Mouse (Mus musculus) spleen, postnatal 10 days (tissue): ENCODE data around the gene Pycr2.
"Not testable (repeated sequence)": the region's sequence is repeated elsewhere in the genome, so short reads cannot be mapped to it uniquely, and the experiment has no call there.

Source experiments
- DNase-seq, 2 experiments: peaks; one replicate each; pipeline ENCODE4 v3.0.0; 2021 to 2022; ENCODE audit warnings: low spot score in 2 of 2

Pycr2 gene

GRCm38 (mm10) chr1:180905307-180905706 is 1.2 kb downstream of the Pycr2 start:
- no peak for DNase-seq

- no peak for DNase-seq
These were observed 1.8 kb downstream of the Pycr2 start for GRCm38 (mm10) chr1:180905876-180906275.

- DNase-seq: peak in 1 of 2 experiments; percentile 56
These were observed 2.5 kb downstream of the Pycr2 start for GRCm38 (mm10) chr1:180906461-180907147.

- no peak for DNase-seq
These were observed 7.0 kb downstream of the Pycr2 start for GRCm38 (mm10) chr1:180911138-180911537.

DNA sequence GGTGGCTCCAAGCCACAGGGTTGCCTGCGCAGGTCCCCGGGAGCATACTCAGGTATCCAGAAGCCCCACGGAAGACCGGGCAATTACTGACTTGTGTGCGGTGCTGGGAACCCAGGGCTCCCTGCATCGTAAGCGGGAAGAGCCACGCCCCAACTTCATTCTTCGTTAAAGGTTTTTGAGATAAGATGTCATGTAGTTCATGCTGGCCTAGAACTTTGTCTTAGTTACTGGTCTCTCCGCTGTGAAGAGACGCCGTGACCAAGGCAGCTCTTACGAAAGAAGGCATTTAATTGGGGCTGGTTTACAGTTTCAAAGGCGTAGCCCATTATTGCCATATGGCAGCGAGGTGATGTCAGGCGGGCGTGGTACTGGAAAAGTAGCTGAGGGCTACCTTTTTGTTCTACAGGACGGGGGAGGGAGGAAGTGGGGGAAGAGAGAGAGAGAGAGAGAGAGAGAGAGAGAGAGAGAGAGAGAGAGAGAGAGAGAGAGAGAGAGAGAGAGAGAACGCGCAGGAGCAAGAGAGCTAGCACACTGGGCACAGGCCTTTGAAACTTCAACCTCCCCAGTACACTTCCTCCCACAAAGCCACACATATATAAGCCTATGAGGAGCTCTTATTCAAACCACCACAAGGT is 7.7 kb downstream of the Pycr2 start:
- peak in 1 of 2 experiments; percentile 42 for DNase-seq

GRCm38 (mm10) chr1:180912792-180913191 is 8.7 kb downstream of the Pycr2 start:
- no peak for DNase-seq

DNA sequence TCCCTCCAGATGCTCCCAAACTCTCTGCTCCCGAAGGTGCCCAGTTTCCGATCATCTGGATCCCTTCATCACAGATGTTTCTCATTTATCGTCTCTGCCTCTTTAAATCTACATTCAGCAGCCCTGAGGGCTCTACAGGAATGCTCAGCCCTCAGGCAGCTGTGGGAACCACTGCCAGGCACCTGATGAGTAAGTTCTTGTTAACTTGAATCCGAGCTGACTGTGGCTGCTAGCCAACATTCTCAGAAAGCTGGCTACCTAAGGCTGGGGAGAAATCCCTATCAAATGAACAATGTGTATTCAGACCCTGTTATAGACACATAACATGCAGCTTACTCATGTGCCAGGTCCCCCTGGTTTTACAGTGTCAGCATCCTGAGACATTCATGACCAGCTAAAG is 9.7 kb downstream of the Pycr2 start:
- DNase-seq: no peak

DNA sequence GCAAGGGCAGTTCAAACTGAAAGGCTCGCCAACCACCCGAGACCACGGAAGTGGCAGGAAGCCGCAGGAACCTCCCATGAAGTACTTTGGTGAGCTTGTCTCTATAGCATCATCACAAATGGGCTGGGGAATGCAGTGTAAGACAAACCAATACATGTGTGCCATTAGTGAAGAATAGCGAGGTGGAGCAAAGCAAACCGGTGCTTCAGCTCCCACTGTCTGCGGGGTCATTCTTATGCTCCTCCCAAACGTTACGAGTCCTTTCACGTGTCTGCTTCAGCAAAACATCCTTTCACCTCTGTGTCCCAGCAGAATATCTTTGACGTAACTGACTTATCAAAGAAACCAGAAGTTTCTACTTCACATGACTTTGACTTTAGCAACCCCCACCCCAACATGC is 12.3 kb downstream of the Pycr2 start:
- no peak for DNase-seq

DNA sequence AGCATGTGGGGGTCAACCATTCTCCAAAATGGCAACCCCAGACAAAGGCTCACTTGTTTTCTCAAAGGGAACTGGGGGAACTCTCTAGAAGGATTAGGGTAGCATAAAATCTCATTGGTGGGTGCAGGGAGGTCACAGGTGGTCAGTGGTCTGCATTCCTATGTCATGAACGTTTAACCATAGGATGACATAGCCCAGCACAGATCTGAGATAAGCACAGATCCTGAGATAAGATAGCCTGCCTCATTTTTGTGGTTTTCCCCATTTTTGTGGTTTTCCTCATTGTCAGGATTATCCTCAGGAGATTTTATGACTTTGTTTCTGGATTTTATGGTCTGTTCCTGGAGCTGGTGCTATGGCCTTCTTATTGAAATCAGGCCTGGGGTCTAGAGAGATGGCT is 13.0 kb downstream of the Pycr2 start:
- DNase-seq: no peak

- DNase-seq: peak in 1 of 2 experiments; percentile 66
These were observed 15.6 kb downstream of the Pycr2 start for GRCm38 (mm10) chr1:180919686-180920085.

DNA sequence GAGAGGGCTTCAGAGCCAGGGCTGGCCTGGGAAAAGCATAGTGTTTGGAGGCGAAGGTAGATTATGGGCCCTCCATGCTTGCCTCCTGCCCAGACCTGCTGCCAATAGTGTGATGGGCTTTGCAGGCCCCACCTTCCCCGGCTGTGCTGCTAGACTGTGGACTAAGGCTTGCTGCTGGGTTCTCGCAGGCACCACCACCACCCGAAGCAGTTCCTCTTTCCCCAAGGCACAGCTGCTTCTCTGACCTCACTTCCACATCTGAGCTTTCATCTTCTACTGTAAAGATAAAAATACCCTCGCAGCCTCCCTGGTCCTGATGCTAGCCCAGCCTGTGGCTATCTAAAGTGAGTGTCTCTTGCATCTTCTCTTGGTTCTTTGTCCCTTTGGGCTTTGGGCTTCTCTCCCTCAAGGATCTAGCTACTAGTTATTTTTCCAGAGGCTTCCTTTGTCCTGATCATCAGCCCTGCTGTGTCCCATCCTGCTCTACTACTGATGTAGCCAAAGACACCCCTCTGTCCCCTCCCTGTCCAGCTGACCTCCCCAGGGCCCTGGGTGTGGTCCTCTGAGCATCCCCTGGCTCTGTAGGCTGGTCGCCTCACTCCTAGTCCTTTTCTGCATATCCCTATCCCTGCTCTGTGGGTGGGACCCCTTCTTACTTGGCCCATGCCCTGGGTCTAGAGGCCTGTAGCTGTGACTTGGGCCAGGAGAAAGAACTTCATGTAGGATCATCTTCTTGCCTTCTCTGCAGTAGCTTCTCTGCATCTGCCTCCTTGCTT is 18.4 kb downstream of the Pycr2 start:
- DNase-seq: peak in 1 of 2 experiments; percentile 69

DNA sequence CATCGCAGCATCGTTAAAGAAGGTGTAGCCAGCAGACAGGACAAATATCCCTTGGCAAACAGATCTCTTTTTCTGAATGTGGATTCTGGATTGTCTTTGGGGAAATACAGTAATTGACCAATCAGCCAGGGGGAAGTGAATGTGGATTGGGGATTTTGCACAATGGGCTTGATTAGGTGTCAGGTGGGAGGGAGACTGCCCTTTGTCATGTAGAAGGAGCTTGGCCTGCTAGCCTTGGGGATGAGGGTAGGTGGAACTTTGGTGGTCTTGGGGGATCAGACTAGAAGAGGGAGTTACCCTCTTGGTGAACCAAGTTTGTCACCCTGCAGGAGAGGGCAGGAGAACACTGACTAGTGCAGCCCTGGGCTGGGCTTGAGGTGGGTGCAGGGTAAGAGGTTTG is 20.6 kb downstream of the Pycr2 start:
- DNase-seq: no peak

- DNase-seq: no peak
These were observed 22.2 kb downstream of the Pycr2 start for GRCm38 (mm10) chr1:180926286-180926685.

DNA sequence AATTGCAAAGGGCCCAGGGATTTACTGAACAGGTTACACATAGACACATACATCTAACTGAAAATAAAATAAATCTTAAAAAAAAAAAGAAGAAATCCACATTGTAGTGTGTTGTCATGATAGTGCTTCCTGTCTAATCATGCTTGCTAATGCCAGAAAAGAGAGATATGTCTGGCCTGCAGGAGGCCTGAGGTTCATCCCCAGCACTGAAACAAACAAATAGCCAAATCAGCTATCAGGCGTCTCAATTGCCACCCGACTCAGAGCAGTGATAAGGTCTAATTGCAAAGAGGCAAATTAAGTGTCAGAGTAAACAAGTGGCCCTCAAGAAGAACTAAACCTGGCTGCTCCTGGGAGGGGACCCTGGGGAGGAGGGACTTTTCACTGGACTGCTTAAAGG is 25.5 kb downstream of the Pycr2 start:
- no peak for DNase-seq

DNA sequence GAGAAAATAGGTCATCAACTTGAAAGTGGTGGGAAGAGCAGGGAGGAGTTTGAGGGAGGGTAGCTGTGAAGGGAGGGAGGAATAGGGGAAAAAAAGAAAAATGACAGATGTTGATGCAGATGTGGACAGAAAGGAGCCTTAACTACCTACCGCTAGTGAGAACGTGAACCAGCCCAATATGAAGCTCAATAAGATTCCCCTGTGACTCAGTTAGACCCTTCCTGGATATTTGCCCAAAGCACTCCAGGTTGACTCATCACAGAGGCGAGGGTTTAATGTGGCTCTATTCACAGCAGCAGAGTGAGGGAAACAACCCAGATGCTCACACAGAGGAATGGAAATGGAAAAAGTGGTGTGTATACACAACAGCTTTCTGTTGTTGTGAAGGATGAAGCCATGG is 27.0 kb downstream of the Pycr2 start:
- no peak for DNase-seq

DNA sequence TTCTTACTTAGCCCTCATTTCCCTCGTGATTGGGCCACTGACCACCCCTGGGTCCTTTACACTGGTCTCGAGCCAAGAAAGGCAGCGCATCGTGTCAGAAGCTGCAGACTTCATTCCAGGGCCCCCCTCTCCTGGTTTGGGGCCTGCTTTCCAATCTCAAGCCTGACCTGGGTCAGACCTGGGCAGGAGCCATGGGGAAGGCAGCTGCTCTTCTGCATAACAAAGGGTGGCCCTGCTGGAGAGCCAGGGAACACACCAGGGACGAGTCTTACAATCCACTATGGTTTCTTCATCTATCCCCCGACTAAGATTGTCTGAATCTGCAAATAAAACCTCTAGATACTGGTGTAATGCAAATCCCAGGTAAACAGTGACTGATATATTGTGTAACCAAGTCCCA is 29.6 kb downstream of the Pycr2 start:
- no peak for DNase-seq

DNA sequence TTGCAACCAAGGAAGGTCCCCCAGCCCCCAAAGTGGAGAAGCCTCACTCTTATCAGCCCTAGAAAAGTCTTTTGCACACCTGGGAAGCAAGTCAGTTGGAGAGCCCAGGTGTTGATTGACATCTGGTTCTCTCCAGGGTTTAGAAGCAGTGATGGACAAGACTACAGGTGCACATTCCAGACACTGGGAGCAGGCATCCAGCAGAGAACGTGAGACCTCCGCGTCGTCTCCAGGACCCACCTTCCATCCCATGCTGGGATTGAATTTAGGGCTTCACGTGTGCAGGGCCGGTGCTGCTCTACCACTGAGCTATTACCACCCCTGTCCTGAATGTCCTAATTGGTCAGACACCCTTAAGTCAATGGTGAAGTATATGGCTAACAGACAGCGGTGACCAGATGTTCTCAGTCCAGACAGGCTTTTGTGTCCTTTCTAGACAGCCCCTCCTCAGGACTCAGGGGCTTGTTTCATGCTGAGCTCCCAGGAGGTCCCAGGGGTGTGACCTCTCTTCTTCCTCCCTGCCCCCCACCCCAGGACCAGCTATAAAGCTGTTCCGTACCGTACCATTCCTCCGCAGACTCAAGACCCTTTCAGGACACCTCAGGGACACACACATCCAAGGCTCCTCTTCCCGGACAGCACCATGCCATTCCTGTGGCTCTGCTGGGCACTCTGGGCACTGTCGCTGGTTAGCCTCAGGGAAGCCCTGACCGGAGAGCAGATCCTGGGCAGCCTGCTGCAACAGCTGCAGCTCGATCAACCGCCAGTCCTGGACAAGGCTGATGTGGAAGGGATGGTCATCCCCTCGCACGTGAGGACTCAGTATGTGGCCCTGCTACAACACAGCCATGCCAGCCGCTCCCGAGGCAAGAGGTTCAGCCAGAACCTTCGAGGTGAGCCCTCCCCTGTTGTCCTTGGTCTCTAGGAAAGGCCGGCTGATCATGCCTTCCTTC is 30.6 kb downstream of the Pycr2 start, which contains the start of gene Lefty1:
TSS of gene Lefty1 (plus strand) at position 556 of the 953 bp plus-strand sequence.
- DNase-seq: no peak

GRCm38 (mm10) chr1:180936610-180937398 is 32.7 kb downstream of the Pycr2 start:
- DNase-seq: peak in 1 of 2 experiments; percentile 63

DNA sequence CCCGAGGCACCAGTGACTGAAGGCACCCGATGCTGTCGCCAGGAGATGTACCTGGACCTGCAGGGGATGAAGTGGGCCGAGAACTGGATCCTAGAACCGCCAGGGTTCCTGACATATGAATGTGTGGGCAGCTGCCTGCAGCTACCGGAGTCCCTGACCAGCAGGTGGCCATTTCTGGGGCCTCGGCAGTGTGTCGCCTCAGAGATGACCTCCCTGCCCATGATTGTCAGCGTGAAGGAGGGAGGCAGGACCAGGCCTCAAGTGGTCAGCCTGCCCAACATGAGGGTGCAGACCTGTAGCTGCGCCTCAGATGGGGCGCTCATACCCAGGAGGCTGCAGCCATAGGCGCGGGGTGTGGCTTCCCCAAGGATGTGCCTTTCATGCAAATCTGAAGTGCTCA is 33.5 kb downstream of the Pycr2 start:
- not testable (repeated sequence) for DNase-seq

- DNase-seq: not testable (repeated sequence)
These were observed 34.7 kb downstream of the Pycr2 start for GRCm38 (mm10) chr1:180938781-180939180.
